Mouse (Mus musculus) lung, embryonic 15.5 days (tissue): Measurements from ENCODE around the gene Dapk2. TPM values are rescaled to one million over a fixed set of nuclear protein-coding genes. Genes with fewer than 3 reads are reported as not detected.

Experiments used
- ATAC-seq: fragments of 200-750 bp; cut with Nextera tagmentation; 2 replicates; pipeline ENCODE4 v1.8.0; 2017; ENCODE audit warnings: moderate number of reproducible peaks, borderline replicate concordance; ENCODE audit not compliant: low FRiP score, low TSS enrichment; ENCODE audit errors: extremely low read depth
- H3K27ac ChIP-seq: fragments of 300-500 bp; sonication (generic); 2 replicates; pipeline ENCODE4 v1.5.1; 2015; ENCODE audit warnings: moderate library complexity, mild to moderate bottlenecking, inconsistent platforms
- H3K27me3 ChIP-seq: fragments of 300-500 bp; sonication (generic); 2 replicates; pipeline ENCODE4 v1.6.1; 2015; ENCODE audit warnings: inconsistent platforms
- H3K36me3 ChIP-seq: fragments of 300-500 bp; sonication (generic); 2 replicates; pipeline ENCODE4 v1.6.1; 2015; ENCODE audit warnings: inconsistent platforms
- H3K4me1 ChIP-seq: fragments of 300-500 bp; sonication (generic); 2 replicates; pipeline ENCODE4 v1.6.1; 2015; ENCODE audit warnings: inconsistent platforms
- H3K4me2 ChIP-seq: fragments of 300-500 bp; sonication (generic); 2 replicates; pipeline ENCODE4 v1.6.1; 2015; ENCODE audit warnings: inconsistent platforms, mild to moderate bottlenecking, moderate library complexity
- H3K4me3 ChIP-seq: fragments of 300-500 bp; sonication (generic); 2 replicates; pipeline ENCODE4 v1.5.1; 2015; ENCODE audit warnings: mild to moderate bottlenecking, inconsistent platforms
- H3K9ac ChIP-seq: fragments of 300-500 bp; sonication (generic); 2 replicates; pipeline ENCODE4 v1.6.1; 2015; ENCODE audit warnings: inconsistent platforms
- H3K9me3 ChIP-seq: fragments of 300-500 bp; sonication (generic); 2 replicates; pipeline ENCODE4 v1.6.1; 2016; ENCODE audit warnings: inconsistent platforms
- WGBS: fragments of 180-500 bp; shearing (Covaris S2); methylation state at CpG from one replicate; pipeline ENCODE4 v1.1.7; 2015; 5-methylcytosine and 5-hydroxymethylcytosine counted together
- polyA plus RNA-seq: library from polyadenylated mRNA; unstranded; fragments of >200 nt; fragmentation: Nextera tagmentation; extraction: Ambion mirVana; gene quantifications from 2 replicates; pipeline ENCODE4 v1.2.1, GENCODE M21; 2015

The Dapk2 gene
- polyA plus RNA-seq, 1 experiment from 2014 or later, result 16.8 TPM

DNA sequence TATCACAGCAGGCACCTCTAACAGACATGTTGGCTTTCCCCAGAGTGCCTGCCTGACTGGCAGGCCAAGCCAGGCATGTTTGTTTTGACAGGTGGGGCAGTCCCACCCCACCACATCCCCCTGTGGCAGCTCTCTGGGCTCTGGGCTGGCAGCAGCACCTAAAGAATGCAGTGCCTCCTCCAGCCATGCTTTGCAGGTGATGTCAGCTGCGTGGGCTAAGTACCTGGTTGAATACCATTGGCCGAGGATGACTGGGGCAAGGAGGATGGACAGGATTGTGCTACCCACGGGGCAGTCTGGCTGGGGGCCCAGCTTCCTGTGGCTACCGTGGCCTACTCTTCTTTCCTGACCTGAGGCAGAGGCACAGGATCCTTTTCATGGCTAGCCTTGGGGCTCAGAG, 82.5 kb downstream of the Dapk2 start:
- H3K9ac ChIP-seq, result no peak overlapping the region
- H3K27me3 ChIP-seq, result no peaks in the 10 kb centered on the region
- 36% methylated on average over 4 of the region's 4 CpGs for WGBS
- H3K4me2 ChIP-seq, result no peak overlapping the region
- H3K27ac ChIP-seq, result peak overlapping the region; percentile 45; the same call in 1 of the 2 replicates
- peaks cover 39% of the 10 kb centered on the region for H3K4me1 ChIP-seq
- H3K9me3 ChIP-seq, result no peaks in the 10 kb centered on the region
- no peaks in the 10 kb centered on the region for H3K36me3 ChIP-seq
- ATAC-seq, result peak; percentile 44; the same call in 1 of the 2 replicates
- no peak overlapping the region for H3K4me3 ChIP-seq

DNA sequence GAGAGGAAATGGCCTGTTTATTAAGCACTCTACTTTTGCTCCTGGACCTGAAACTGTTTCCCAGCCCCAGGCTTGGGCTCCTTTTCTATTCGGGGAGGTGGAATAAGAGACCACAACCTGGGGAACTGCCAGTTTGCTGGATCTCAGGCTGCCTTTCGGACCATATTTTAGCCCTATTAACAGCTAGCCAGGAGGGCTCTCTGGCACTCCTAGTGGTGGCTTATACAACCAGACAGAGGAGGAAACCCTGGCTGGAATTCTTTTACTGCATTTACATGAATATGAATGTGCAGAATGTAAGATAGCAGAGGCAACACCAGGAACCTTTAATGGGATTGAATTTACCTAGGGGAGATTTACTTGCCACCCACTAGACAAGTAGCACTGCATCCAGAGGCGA, 83.0 kb downstream of the Dapk2 start:
- 43% methylated on average over 3 of the region's 3 CpGs for WGBS
- H3K27ac ChIP-seq, result peak overlapping the region; percentile 45; the same call in 1 of the 2 replicates
- no peaks in the 10 kb centered on the region for H3K9me3 ChIP-seq
- no peak overlapping the region for H3K4me3 ChIP-seq
- H3K36me3 ChIP-seq, result no peaks in the 10 kb centered on the region
- H3K27me3 ChIP-seq, result no peaks in the 10 kb centered on the region
- H3K9ac ChIP-seq, result no peak overlapping the region
- H3K4me1 ChIP-seq, result peaks cover 39% of the 10 kb centered on the region
- ATAC-seq, result no peak
- no peak overlapping the region for H3K4me2 ChIP-seq

DNA sequence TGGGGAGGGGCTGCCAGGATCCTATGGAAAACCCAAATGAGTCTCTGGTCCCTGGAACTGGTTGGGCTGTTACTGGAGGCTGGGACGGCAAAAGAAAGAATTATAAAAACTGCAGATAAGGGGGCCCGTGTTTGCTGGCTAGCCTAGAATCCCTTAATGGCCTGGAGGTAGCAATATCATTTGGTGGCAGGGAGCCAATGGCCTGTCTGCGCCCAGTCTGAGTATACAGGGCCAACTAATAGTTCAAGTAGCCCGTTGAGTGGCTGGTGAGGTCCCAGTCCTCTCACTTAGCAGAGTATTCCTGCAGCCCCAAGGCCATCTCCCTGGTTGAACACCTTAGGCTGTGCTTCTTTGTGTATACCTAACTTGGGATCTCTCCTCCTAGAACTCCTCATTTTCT, 83.7 kb downstream of the Dapk2 start:
- Histone ChIP-seq H3K4me3 (no peak overlapping the region), H3K9me3 (no peaks in the 10 kb centered on the region), H3K27me3 (no peaks in the 10 kb centered on the region), H3K36me3 (no peaks in the 10 kb centered on the region), H3K27ac (no peak overlapping the region), H3K4me1 (peaks cover 39% of the 10 kb centered on the region), H3K9ac (no peak overlapping the region), H3K4me2 (no peak overlapping the region)
- no peak for ATAC-seq
- WGBS, result 43% methylated on average over 4 of the region's 4 CpGs

DNA sequence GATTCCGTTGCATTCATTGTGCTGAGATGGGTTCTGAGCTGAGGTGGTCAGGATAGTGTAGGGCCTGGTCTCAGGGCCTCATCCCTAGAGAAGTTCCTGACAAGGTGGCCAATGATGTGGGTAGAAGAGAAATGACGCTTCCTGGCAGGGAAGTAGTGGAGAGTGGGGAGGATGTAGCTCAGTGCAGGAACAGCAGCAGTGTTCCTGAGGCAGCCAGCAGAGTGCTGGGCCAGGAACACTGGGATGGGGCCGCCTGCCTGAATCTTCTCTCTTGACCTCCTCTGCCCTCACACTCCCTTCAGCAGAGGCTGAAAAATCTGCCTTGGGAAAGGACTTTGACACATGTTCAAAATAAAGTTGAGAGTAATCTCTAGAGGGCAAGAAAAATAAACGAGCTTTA, 85.2 kb downstream of the Dapk2 start:
- no peak overlapping the region for H3K4me2 ChIP-seq
- H3K27ac ChIP-seq, result no peak overlapping the region
- 54% methylated on average over 4 of the region's 4 CpGs for WGBS
- no peaks in the 10 kb centered on the region for H3K36me3 ChIP-seq
- H3K9me3 ChIP-seq, result no peaks in the 10 kb centered on the region
- no peak for ATAC-seq
- no peak overlapping the region for H3K9ac ChIP-seq
- H3K27me3 ChIP-seq, result no peaks in the 10 kb centered on the region
- H3K4me3 ChIP-seq, result no peak overlapping the region
- peaks cover 39% of the 10 kb centered on the region for H3K4me1 ChIP-seq

DNA sequence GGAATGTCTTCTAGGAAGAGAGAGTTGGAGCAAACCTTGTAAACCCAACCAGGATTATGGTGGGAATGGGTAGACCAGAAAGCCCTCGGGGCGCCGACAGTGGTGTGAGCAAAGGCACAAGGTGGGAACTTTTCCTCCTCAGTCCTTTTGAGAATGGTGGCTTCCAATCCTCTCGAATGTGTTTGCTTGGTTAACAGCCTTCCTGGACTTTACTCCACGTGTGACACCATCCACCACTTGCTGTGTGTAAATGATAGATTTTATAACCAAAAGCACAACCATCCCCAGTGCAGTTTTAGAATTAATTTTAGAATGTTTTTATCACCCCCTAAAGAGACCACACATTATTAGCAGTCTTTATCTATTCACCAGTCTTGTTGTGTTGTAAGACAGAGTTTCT, 86.1 kb downstream of the Dapk2 start:
- H3K4me3 ChIP-seq, result no peak overlapping the region
- H3K4me2 ChIP-seq, result no peak overlapping the region
- H3K36me3 ChIP-seq, result no peaks in the 10 kb centered on the region
- no peak overlapping the region for H3K27ac ChIP-seq
- peaks cover 39% of the 10 kb centered on the region for H3K4me1 ChIP-seq
- H3K27me3 ChIP-seq, result no peaks in the 10 kb centered on the region
- H3K9ac ChIP-seq, result no peak overlapping the region
- H3K9me3 ChIP-seq, result no peaks in the 10 kb centered on the region
- no peak for ATAC-seq
- WGBS, result 89% methylated on average over 5 of the region's 5 CpGs

DNA sequence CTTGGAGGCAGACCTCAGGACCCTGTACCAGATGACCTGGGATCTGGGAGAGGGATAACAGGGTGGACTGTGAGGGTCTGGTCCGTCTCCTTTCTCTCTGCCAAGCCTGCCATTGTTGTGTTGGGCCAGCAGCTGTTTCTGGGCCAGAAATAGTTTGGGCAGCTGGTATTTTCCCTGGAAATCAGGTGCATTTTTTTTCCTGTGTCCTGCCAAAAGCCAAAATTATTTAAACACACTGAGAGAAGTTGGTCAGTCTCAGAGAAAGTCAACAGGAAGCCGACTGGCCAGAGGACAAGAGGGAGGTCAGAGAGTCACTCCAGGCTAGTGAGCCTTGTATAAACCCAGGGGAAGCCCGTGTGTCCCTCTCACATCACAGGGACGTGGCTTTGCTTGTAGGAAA, 87.7 kb downstream of the Dapk2 start:
- Histone ChIP-seq H3K4me3 (no peak overlapping the region), H3K36me3 (no peaks in the 10 kb centered on the region), H3K9ac (no peak overlapping the region), H3K27me3 (no peaks in the 10 kb centered on the region), H3K9me3 (no peaks in the 10 kb centered on the region), H3K4me2 (no peak overlapping the region), H3K4me1 (peaks cover 29% of the 10 kb centered on the region), H3K27ac (no peak overlapping the region)
- ATAC-seq, result no peak
- 30% methylated on average over 4 of the region's 4 CpGs for WGBS

DNA sequence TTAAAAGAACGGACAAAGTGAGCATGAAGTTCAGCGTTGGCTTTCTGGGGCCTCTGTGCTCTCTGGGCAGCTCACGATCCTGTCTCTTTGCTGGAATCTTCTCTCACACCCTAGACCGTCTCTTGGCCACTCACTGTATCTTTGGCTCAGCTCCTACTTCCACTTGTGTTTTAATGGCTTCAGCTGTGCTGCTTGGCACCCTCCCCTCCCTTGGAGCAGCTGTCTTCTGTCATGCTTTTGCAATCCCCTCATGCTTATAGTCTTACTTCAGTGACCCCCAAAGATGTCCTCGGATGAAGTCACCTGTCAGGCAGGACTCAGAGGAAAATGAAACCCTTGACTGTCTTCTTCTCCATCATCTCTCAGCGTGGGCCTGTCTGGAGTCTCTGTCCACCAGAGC, 91.3 kb downstream of the Dapk2 start:
- 51% methylated on average over 6 of the region's 6 CpGs for WGBS
- peaks cover 19% of the 10 kb centered on the region for H3K4me1 ChIP-seq
- ATAC-seq, result peak; percentile 60

DNA sequence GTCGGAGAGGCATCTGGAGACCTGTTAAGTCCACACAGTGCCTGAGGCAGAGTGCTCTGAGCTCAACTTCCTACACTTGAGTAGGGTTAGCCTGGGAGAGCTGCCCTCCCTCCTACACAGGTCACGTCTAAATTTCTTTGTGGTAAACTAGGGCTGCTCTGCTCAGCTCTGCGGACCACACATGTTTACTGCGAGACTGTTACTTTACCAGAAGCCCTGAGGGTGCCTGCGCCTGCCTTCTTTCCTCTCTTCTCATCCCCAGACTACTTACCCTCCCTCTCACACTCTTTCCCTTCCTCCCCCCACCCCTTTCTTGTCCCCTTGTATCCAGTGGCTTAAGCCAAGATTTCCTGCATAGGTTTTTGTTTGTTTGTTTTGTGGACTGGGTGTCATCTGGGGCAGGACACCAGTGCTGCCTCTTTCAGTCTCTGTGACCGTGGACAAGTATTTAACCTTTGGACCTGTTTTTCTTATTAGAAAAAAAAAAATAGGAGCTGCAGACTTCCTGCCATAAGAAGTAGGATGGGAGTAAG, 93.2 kb downstream of the Dapk2 start:
- Histone ChIP-seq H3K36me3 (no peaks in the 10 kb centered on the region), H3K27ac (no peak overlapping the region), H3K9me3 (no peaks in the 10 kb centered on the region), H3K9ac (no peak overlapping the region), H3K4me2 (no peak overlapping the region), H3K27me3 (no peaks in the 10 kb centered on the region), H3K4me1 (peaks cover 24% of the 10 kb centered on the region), H3K4me3 (no peak overlapping the region)
- 28% methylated on average over 6 of the region's 6 CpGs for WGBS
- no peak for ATAC-seq

More for the DNA sequence above, 91.3 kb downstream of the Dapk2 start:
- Histone ChIP-seq H3K27ac (no peak overlapping the region), H3K9ac (no peak overlapping the region; the same call in 1 of the 2 replicates), H3K4me2 (no peak overlapping the region), H3K4me3 (no peak overlapping the region), H3K36me3 (no peaks in the 10 kb centered on the region), H3K27me3 (no peaks in the 10 kb centered on the region), H3K9me3 (no peaks in the 10 kb centered on the region)

DNA sequence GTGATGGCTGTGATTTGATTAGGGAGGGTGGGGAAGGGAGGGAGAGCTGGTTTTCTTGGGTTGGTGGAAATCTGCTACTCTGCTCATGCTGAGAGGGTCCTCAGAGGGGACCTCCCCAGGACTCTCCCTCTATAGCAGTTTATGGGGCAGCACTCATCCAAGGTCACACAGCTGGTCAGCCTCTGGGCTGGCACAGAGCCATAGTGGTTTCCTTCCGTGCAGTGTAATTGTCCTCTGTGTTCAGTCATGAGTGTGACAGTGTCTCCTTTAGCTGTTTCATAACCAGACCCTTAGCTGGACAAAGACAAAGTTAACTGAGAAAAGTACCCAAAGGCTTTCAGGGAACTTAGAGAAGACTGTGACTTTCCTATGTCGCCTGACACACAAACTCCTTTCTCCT, 103.7 kb downstream of the Dapk2 start:
- no peak overlapping the region for H3K9ac ChIP-seq
- WGBS, result 47% methylated on average over 2 of the region's 2 CpGs
- H3K4me2 ChIP-seq, result no peak overlapping the region
- no peaks in the 10 kb centered on the region for H3K4me1 ChIP-seq
- H3K9me3 ChIP-seq, result no peaks in the 10 kb centered on the region
- ATAC-seq, result no peak
- H3K27ac ChIP-seq, result no peak overlapping the region
- H3K27me3 ChIP-seq, result no peaks in the 10 kb centered on the region
- no peak overlapping the region for H3K4me3 ChIP-seq
- no peaks in the 10 kb centered on the region for H3K36me3 ChIP-seq

DNA sequence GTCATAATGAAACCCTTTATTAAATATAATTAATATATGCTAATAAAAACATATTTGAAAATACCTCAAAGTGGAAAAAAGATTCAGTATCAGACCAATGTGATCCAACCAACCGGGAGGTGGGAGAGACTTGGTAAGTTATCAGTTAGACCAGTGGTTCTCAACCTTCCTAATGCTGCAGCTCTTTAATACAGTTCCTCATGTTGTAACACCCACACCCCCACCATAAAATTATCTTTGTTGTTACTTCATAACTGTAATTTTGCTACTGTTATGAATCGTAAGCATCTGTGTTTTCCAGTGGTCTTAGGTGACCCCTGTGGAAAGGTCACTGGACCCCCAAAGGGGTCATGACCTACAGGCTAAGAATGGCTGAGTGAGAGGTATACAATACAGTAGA, 105.7 kb downstream of the Dapk2 start:
- WGBS, result 75% methylated on average over 2 of the region's 2 CpGs
- Histone ChIP-seq H3K9me3 (no peaks in the 10 kb centered on the region), H3K4me3 (no peak overlapping the region), H3K9ac (no peak overlapping the region), H3K27me3 (no peaks in the 10 kb centered on the region), H3K4me2 (no peak overlapping the region), H3K36me3 (no peaks in the 10 kb centered on the region), H3K4me1 (no peaks in the 10 kb centered on the region), H3K27ac (no peak overlapping the region)
- ATAC-seq, result no peak

DNA sequence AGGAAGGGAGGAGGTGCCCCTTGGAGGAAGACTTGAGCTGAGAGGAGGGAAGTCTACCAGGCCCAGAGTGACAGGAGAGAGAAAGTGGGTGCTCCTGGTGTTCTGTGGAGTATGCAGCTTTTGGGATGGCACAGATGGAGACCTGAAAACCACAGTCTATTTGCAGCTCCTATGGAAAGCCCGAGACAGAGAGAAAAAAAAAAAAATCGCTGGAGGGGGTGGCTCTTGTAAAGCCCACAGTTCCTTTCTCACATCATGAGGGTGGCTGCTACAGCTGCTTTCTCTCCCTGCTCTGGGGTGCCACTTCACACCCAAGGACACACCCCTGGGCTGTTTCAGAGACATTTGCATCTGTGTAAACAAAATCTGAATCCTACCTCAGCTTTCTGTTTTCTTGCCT, 107.6 kb downstream of the Dapk2 start:
- no peaks in the 10 kb centered on the region for H3K9me3 ChIP-seq
- no peaks in the 10 kb centered on the region for H3K4me1 ChIP-seq
- 17% methylated on average over 2 of the region's 2 CpGs for WGBS
- ATAC-seq, result no peak
- no peak overlapping the region for H3K4me2 ChIP-seq
- no peak overlapping the region for H3K4me3 ChIP-seq
- H3K27ac ChIP-seq, result no peak overlapping the region
- H3K27me3 ChIP-seq, result no peaks in the 10 kb centered on the region
- H3K36me3 ChIP-seq, result no peaks in the 10 kb centered on the region
- no peak overlapping the region for H3K9ac ChIP-seq

DNA sequence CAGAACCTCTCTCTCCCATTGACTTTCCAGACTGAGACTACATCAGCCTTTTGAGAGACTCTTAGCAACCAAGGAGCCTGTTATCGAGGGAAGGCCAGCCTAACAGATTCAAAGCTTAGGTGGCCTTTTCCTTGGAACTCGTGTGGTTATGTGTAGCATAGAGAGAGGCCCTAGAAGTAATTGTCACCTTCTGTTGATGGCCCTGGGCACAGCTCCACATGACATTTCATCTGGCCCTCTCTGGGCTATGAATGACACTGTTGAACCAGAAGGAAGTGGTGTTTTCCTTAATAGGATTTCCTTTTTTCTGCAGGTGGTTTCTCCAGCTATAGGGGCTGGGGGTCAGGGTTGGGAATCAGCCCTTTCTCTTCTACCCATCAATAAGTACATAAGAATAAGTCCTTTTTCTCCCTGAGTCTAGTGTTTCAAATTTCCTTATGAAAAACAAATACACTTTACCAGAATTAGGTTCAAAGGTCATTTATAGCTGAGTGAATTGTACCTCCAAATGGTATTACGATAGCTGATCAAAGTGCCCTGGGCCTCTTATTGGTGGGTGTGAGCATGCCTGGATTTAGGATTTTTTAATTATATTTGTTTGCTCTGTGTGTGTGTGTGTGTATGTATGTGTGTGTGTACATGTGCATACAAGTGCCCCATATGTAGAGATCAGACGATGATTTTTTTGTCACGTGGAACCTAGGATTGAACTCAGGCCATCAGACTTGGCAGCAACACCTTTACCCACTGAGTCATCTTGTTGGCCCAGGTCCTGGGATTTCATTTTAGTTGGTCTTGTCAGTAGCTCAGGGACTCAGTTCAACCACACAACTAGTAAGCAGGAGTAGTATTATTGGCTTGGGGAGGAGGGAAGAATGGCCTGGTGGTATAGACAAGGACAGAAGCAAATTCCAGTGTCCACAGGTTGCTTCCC, 108.5 kb downstream of the Dapk2 start:
- 69% methylated on average over 5 of the region's 5 CpGs for WGBS

More for the DNA sequence above, 108.5 kb downstream of the Dapk2 start:
- Histone ChIP-seq H3K9me3 (no peaks in the 10 kb centered on the region), H3K4me1 (no peaks in the 10 kb centered on the region), H3K4me2 (no peak overlapping the region), H3K27ac (no peak overlapping the region), H3K36me3 (no peaks in the 10 kb centered on the region), H3K9ac (no peak overlapping the region), H3K27me3 (no peaks in the 10 kb centered on the region), H3K4me3 (no peak overlapping the region)
- ATAC-seq, result no peak
